8 mouse cellular contexts compared by ENCODE assay signal in the genomic region with DNA sequence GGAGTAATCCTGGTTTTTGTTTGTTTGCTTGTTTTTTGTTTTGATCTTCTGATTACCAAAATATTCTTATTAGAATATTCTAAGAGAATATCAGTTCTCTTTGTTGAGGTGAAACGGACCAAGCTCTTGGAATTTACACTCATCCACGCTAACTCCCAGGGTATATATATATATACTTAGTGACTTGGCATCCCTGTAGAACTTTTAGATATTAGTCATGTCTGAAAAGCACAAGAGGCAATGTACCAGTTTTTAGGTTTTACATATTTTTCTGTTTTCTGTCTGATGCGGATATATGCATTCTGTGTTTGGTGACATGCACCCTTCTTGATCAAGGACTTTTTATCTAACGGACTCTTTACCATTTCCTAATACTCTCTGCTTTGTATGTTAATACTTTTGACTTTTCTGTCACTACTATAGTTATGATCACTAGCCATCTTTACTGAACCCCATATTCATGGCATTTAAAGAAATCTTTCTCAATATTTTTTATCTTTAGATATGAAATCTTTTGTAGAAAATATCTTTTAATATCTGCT. TPM values are rescaled to one million over a fixed set of nuclear protein-coding genes. Genes with fewer than 3 reads are reported as not detected.
DNase-seq lines count a peak whose midpoint lies in the region; ATAC-seq and TF ChIP-seq lines count a peak whose summit lies in the region.

No protein-coding gene starts in this region.

- peak overlapping the region; percentile 66 for H3K9ac ChIP-seq in forebrain, embryonic 16.5 days (replicated peaks; ENCODE audit: low read depth, low read length)
- peak overlapping the region; percentile 64 for H3K9ac ChIP-seq in liver, embryonic 16.5 days (ENCODE audit: low read depth, low read length)

- no peaks in the 10 kb centered on the region for H3K9me3 ChIP-seq in heart, embryonic 10.5 days
- H3K9me3 ChIP-seq in E14TG2a.4 (ENCODE audit: low read length), result peaks cover 35% of the 10 kb centered on the region
- no peaks in the 10 kb centered on the region for H3K9me3 ChIP-seq in forebrain, embryonic 16.5 days (ENCODE audit: control insufficient read depth, low read length)
- no peaks in the 10 kb centered on the region for H3K9me3 ChIP-seq in liver, embryonic 16.5 days (replicated peaks; ENCODE audit: control insufficient read depth, low read length)

- TF ChIP-seq CTCF in E14TG2a.4 (conservative IDR thresholded peaks at IDR 0.05; ENCODE audit: low read length), result no peak

- peak overlapping the region; percentile 93 for H3K4me2 ChIP-seq in forebrain, embryonic 16.5 days (ENCODE audit: low read length)
- peak overlapping the region; percentile 86 for H3K4me2 ChIP-seq in liver, embryonic 16.5 days (ENCODE audit: low read depth, low read length)

- ATAC-seq in forebrain, embryonic 16.5 days, result no peak
- ATAC-seq in liver, embryonic 16.5 days (ENCODE audit: low read depth), result no peak

- 41% methylated on average over 4 of the region's 4 CpGs for WGBS in heart, embryonic 10.5 days
- 33% methylated on average over 4 of the region's 4 CpGs for WGBS in forebrain, embryonic 16.5 days
- WGBS in liver, embryonic 16.5 days (ENCODE audit: insufficient replicate concordance), result 25% methylated on average over 4 of the region's 4 CpGs

- no peak for DNase-seq in heart, embryonic 10.5 days (ENCODE audit: low spot score)
- no peak for DNase-seq in heart, postnatal 10 days
- no peak for DNase-seq in embryo, embryonic 10 days (ENCODE audit: low spot score)
- no peak for DNase-seq in Muller cell, postnatal 12 days (ENCODE audit: inconsistent ontology term)
- no peak for DNase-seq in cerebellum, adult 9-10 months

- intact Hi-C loops in heart, postnatal 10 days (cut with DNase I), result loop anchor here (5.0 to 10.0 kb wide), 2 partner anchors 92 to 285 kb away; a partner anchor contains a TSS

- no peaks in the 10 kb centered on the region for H3K27me3 ChIP-seq in heart, embryonic 10.5 days (ENCODE audit: insufficient read depth, poor library complexity, severe bottlenecking)
- no peaks in the 10 kb centered on the region for H3K27me3 ChIP-seq in E14TG2a.4 (ENCODE audit: insufficient read depth, low read length)
- no peaks in the 10 kb centered on the region for H3K27me3 ChIP-seq in forebrain, embryonic 16.5 days (replicated peaks; ENCODE audit: control insufficient read depth, insufficient read depth, low read length)
- H3K27me3 ChIP-seq in liver, embryonic 16.5 days (ENCODE audit: control insufficient read depth, insufficient read depth, low read depth, low read length), result no peaks in the 10 kb centered on the region

- peak overlapping the region; percentile 73 for H3K4me3 ChIP-seq in heart, embryonic 10.5 days
- peak overlapping the region; percentile 84 for H3K4me3 ChIP-seq in E14TG2a.4 (replicated peaks; ENCODE audit: low read length)
- H3K4me3 ChIP-seq in forebrain, embryonic 16.5 days (replicated peaks; ENCODE audit: low read length), result peak overlapping the region; percentile 65
- peak overlapping the region; percentile 71 for H3K4me3 ChIP-seq in liver, embryonic 16.5 days (ENCODE audit: low read depth, low read length)

- peak overlapping the region; percentile 93 for H3K27ac ChIP-seq in heart, embryonic 10.5 days
- peak overlapping the region; percentile 75; the same call in 1 of the 2 replicates for H3K27ac ChIP-seq in forebrain, embryonic 16.5 days (ENCODE audit: low read length)
- peak overlapping the region; percentile 72; the same call in 1 of the 2 replicates for H3K27ac ChIP-seq in liver, embryonic 16.5 days (ENCODE audit: low read length)

- H3K4me1 ChIP-seq in heart, embryonic 10.5 days, result no peaks in the 10 kb centered on the region
- H3K4me1 ChIP-seq in E14TG2a.4 (replicated peaks; ENCODE audit: low read depth, low read length), result peaks cover 6% of the 10 kb centered on the region; the same call in 1 of the 2 replicates
- peaks cover 6% of the 10 kb centered on the region for H3K4me1 ChIP-seq in forebrain, embryonic 16.5 days (replicated peaks; ENCODE audit: control insufficient read depth, insufficient read depth, low read length)
- H3K4me1 ChIP-seq in liver, embryonic 16.5 days (ENCODE audit: control insufficient read depth, low read depth, low read length), result peaks cover 6% of the 10 kb centered on the region

- peaks cover 1% of the 10 kb centered on the region; the same call in 1 of the 2 replicates for H3K36me3 ChIP-seq in heart, embryonic 10.5 days
- peaks cover 8% of the 10 kb centered on the region; the same call in 1 of the 2 replicates for H3K36me3 ChIP-seq in E14TG2a.4 (ENCODE audit: insufficient read depth, low read length)
- no peaks in the 10 kb centered on the region for H3K36me3 ChIP-seq in forebrain, embryonic 16.5 days (ENCODE audit: control insufficient read depth, insufficient read depth)
- H3K36me3 ChIP-seq in liver, embryonic 16.5 days (ENCODE audit: control insufficient read depth, insufficient read depth), result no peaks in the 10 kb centered on the region

RNA-seq across cellular contexts. Expression of a gene that starts 18.1 kb away (rescaled TPM):
- 2.0 and 2.1 TPM in 2 replicates for polyA plus RNA-seq in heart, embryonic 10.5 days (2016; fragmentation: Nextera tagmentation; extraction: Ambion mirVana)
- 1 to 10 TPM; 6.4 to 7.2 TPM for total RNA-seq in heart, postnatal 10 days (2021)
- polyA plus RNA-seq in forebrain, embryonic 16.5 days (2015; fragmentation: Nextera tagmentation; extraction: Ambion mirVana), result 3.1 and 3.2 TPM in 2 replicates
- polyA plus RNA-seq in liver, embryonic 16.5 days (2015; fragmentation: Nextera tagmentation; extraction: Ambion mirVana), result 0.59 and 0.86 TPM in 2 replicates

RNA-seq across cellular contexts. Expression of a gene that starts 28.4 kb away (rescaled TPM):
- polyA plus RNA-seq in heart, embryonic 10.5 days (2016; fragmentation: Nextera tagmentation; extraction: Ambion mirVana), result 6.4 and 8.0 TPM in 2 replicates
- 1 to 10 TPM; 2.5 to 2.9 TPM for total RNA-seq in heart, postnatal 10 days (2021)
- polyA plus RNA-seq in forebrain, embryonic 16.5 days (2015; fragmentation: Nextera tagmentation; extraction: Ambion mirVana), result 12.4 and 13.5 TPM in 2 replicates
- 3.1 TPM in 2 replicates for polyA plus RNA-seq in liver, embryonic 16.5 days (2015; fragmentation: Nextera tagmentation; extraction: Ambion mirVana)

RNA-seq across cellular contexts. Expression of a gene that starts 49.6 kb away (rescaled TPM):
- polyA plus RNA-seq in heart, embryonic 10.5 days (2016; fragmentation: Nextera tagmentation; extraction: Ambion mirVana), result 15.6 and 19.0 TPM in 2 replicates
- total RNA-seq in heart, postnatal 10 days (2021), result 1 to 10 TPM; 6.8 to 7.1 TPM
- polyA plus RNA-seq in forebrain, embryonic 16.5 days (2015; fragmentation: Nextera tagmentation; extraction: Ambion mirVana), result 20.9 and 24.0 TPM in 2 replicates
- 5.1 and 5.2 TPM in 2 replicates for polyA plus RNA-seq in liver, embryonic 16.5 days (2015; fragmentation: Nextera tagmentation; extraction: Ambion mirVana)
